Mouse (Mus musculus): ENCODE results near the gene Olfr1317.

Olfr1317 gene

DNA sequence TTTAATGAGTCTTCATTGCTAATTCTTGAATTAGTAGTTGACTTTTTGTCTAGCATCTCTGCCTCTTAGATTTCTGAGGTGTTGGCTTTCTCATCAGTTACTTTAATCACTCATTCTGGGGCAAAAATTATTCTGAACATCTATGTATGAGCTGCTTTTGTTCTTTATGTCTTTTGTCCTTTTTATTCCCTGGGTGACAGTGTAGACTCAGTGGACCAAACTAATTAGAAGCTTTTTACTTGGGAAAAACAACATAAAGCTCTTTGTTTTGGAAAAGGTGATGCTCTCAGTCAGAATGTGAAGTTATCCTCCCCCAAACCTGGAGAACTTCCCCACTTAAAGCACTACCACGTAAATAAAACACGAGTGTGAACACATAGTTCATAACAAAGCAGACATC is at the start of gene Olfr1317:
TSS of gene Olfr1317 (plus strand) at position 301 of the 400 bp plus-strand sequence.
- no peak for DNase-seq (ENCODE audit: low spot score in 2 of 2)

DNA sequence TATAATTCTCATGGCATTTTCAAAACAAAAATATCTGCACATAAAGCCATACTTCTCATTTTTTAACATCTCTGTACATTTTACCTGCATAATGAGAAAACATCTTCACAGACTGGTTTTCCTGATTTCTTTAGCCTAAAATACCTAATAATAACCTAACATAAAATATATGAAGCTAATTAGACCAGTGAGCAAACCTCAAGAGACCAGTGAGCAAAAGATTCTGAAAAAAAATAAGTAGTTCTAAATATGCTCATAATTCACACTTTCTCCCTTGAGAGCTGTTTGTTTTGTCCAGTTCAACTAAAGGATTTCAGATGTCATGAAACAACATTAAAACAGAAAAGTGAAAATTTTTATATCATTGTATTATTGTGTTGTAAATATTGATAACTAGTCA is 43.4 kb upstream of the Olfr1317 start, which contains the start of gene Olfr1314:
TSS of gene Olfr1314 (minus strand) at position 101 of the 400 bp plus-strand sequence.
- DNase-seq (ENCODE audit: low spot score in 2 of 2): no peak

DNA sequence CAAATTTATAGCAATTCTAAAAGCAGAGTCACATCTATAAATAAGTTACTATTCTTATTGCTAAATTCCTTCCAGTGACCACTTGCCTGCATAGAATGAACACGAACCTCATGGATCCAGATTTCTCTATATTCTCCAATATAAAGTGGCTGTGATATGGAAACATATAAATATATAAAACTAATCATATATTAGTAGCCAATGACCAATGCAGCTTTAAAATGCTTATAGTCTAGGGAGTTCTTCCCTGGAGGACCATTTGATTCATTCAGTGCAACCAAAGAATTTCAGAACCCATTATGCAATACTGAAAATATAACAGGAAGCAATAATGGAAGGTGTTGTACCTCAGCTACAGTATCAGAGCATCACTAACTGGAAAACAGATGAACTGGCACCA is 24.8 kb upstream of the Olfr1317 start, which contains the start of gene Olfr1315-ps1:
TSS of gene Olfr1315-ps1 (minus strand) at position 101 of the 400 bp plus-strand sequence.
- DNase-seq (ENCODE audit: low spot score in 2 of 2): no peak

DNA sequence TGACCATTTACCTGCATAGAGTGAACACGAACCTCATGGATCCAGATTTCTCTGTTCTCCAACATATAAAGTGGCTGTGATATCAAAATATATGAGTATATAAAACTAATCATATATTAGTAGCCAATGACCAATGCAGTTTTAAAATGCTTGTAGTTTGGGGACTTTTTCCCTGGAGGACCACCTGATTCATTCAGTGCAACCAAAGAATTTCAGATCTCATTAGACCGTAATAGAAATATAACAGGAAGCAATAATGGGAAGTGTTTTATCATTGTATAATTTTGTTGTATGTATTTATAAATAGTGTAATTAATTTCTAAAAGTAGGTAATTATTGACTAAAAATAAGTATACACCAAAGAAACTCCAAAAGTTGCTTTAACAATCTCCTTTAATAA is 5.3 kb upstream of the Olfr1317 start, which contains the start of gene Olfr1316:
TSS of gene Olfr1316 (minus strand) at position 101 of the 400 bp plus-strand sequence.
- DNase-seq (ENCODE audit: low spot score in 2 of 2): no peak

DNA sequence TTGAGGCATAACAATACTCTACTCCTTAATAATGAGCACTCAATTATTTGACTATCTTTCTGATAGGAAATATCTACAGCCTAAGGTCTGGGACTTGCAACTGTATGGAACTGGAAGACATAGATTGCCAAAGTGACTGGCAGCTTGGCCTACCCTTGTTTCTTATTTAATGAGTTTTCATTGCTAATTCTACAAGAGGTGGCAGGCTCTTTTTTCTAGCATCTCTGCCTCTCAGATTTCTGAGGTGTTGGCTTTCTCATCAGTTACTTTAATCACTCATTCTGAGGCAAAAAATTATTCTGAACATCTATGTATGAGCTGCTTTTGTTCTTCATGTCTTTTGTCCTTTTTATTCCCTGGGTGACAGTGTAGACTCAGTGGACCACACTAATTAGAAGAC is 13.8 kb downstream of the Olfr1317 start, which contains the start of gene Olfr1318:
TSS of gene Olfr1318 (plus strand) at position 301 of the 400 bp plus-strand sequence.
- no peak for DNase-seq (ENCODE audit: low spot score in 2 of 2)
